Mouse (Mus musculus) neural tube, embryonic 14.5 days (tissue): ENCODE data around the gene Galnt10. TPM values are rescaled to one million over a fixed set of nuclear protein-coding genes. Genes with fewer than 3 reads are reported as not detected.

Source experiments
- ATAC-seq: fragments of 200-750 bp; cut with Nextera tagmentation; 2 replicates; pipeline ENCODE4 v1.8.0; 2017; ENCODE audit warnings: low read depth, mild to moderate bottlenecking, moderate TSS enrichment, moderate library complexity
- H3K27ac ChIP-seq: fragments of 300-500 bp; sonication (generic); 2 replicates; pipeline ENCODE4 v1.5.1; 2014; ENCODE audit warnings: low read depth, mild to moderate bottlenecking, control low read depth, low read length, moderate library complexity, mixed read lengths
- H3K27me3 ChIP-seq: fragments of 300-500 bp; sonication (generic); 2 replicates; pipeline ENCODE4 v1.6.1; 2014; ENCODE audit warnings: low read length; ENCODE audit not compliant: control insufficient read depth, insufficient read depth
- H3K36me3 ChIP-seq: fragments of 300-500 bp; sonication (generic); 2 replicates; pipeline ENCODE4 v1.6.1; 2014; ENCODE audit warnings: low read length, mixed read lengths; ENCODE audit not compliant: control insufficient read depth, insufficient read depth
- H3K4me1 ChIP-seq: fragments of 300-500 bp; sonication (generic); 2 replicates; pipeline ENCODE4 v1.6.1; 2014; ENCODE audit warnings: low read length; ENCODE audit not compliant: control insufficient read depth, insufficient read depth
- H3K4me2 ChIP-seq: fragments of 300-500 bp; sonication (generic); 2 replicates; pipeline ENCODE4 v1.6.1; 2014; ENCODE audit warnings: mild to moderate bottlenecking, low read depth, low read length, control low read depth
- H3K4me3 ChIP-seq: fragments of 300-500 bp; sonication (generic); 2 replicates; pipeline ENCODE4 v1.5.1; 2014; ENCODE audit warnings: low read depth, low read length, control low read depth, mixed read lengths
- H3K9ac ChIP-seq: fragments of 300-500 bp; sonication (generic); replicated peaks from 2 replicates; pipeline ENCODE4 v1.6.1; 2014; ENCODE audit warnings: low read depth, mild to moderate bottlenecking, control low read depth, low read length, mixed read lengths
- H3K9me3 ChIP-seq: fragments of 300-500 bp; sonication (generic); 2 replicates; pipeline ENCODE4 v1.6.1; 2016; ENCODE audit warnings: low read length; ENCODE audit not compliant: control insufficient read depth
- WGBS: fragments of 180-500 bp; shearing (Covaris S2); extraction: QIAGEN DNeasy Blood & Tissue Kit; methylation state at CpG from one replicate; pipeline ENCODE4 v1.1.7; 2014; 5-methylcytosine and 5-hydroxymethylcytosine counted together
- polyA plus RNA-seq: library from polyadenylated mRNA; unstranded; fragments of >200 nt; fragmentation: Nextera tagmentation; extraction: Ambion mirVana; gene quantifications from 2 replicates; pipeline ENCODE4 v1.2.1, GENCODE M21; 2014

Gene Galnt10
- polyA plus RNA-seq, 1 experiment from 2014 or later = 4.5 TPM

- ATAC-seq = no peak
- no peak overlapping the region for H3K9ac ChIP-seq
Observed at GRCm38 (mm10) chr11:57713960-57714359, 68.7 kb downstream of the Galnt10 start.

GRCm38 (mm10) chr11:57716721-57717120, 71.5 kb downstream of the Galnt10 start:
- H3K27ac ChIP-seq = no peak overlapping the region

More at GRCm38 (mm10) chr11:57713960-57714359, 68.7 kb downstream of the Galnt10 start:
- H3K27ac ChIP-seq = no peak overlapping the region
- H3K4me3 ChIP-seq = no peak overlapping the region
- H3K4me2 ChIP-seq = no peak overlapping the region
- 90% methylated on average over 6 of the region's 6 CpGs for WGBS
- H3K4me1 ChIP-seq = no peaks in the 10 kb centered on the region
- no peaks in the 10 kb centered on the region for H3K9me3 ChIP-seq
- H3K27me3 ChIP-seq = no peaks in the 10 kb centered on the region
- H3K36me3 ChIP-seq = no peaks in the 10 kb centered on the region

GRCm38 (mm10) chr11:57717432-57717831, 72.2 kb downstream of the Galnt10 start:
- H3K27ac ChIP-seq = no peak overlapping the region
- no peak overlapping the region for H3K4me2 ChIP-seq
- no peaks in the 10 kb centered on the region for H3K27me3 ChIP-seq
- H3K9ac ChIP-seq = no peak overlapping the region
- no peak for ATAC-seq
- no peaks in the 10 kb centered on the region for H3K4me1 ChIP-seq
- no peak overlapping the region for H3K4me3 ChIP-seq
- no peaks in the 10 kb centered on the region for H3K9me3 ChIP-seq
- WGBS = 77% methylated on average over 3 of the region's 3 CpGs
- H3K36me3 ChIP-seq = no peaks in the 10 kb centered on the region

More at GRCm38 (mm10) chr11:57716721-57717120, 71.5 kb downstream of the Galnt10 start:
- no peaks in the 10 kb centered on the region for H3K9me3 ChIP-seq
- H3K4me1 ChIP-seq = no peaks in the 10 kb centered on the region
- H3K4me3 ChIP-seq = no peak overlapping the region
- H3K27me3 ChIP-seq = no peaks in the 10 kb centered on the region
- ATAC-seq = no peak
- no peak overlapping the region for H3K9ac ChIP-seq
- 67% methylated on average over 3 of the region's 3 CpGs for WGBS
- H3K36me3 ChIP-seq = no peaks in the 10 kb centered on the region
- H3K4me2 ChIP-seq = no peak overlapping the region

GRCm38 (mm10) chr11:57718081-57718480, 72.8 kb downstream of the Galnt10 start:
- Histone ChIP-seq H3K4me1 (no peaks in the 10 kb centered on the region), H3K27me3 (no peaks in the 10 kb centered on the region), H3K27ac (no peak overlapping the region), H3K9ac (no peak overlapping the region), H3K9me3 (no peaks in the 10 kb centered on the region), H3K36me3 (no peaks in the 10 kb centered on the region), H3K4me2 (no peak overlapping the region), H3K4me3 (no peak overlapping the region)
- ATAC-seq = no peak
- 93% methylated on average over 6 of the region's 6 CpGs for WGBS

GRCm38 (mm10) chr11:57719631-57720030, 74.4 kb downstream of the Galnt10 start:
- Histone ChIP-seq H3K4me1 (no peaks in the 10 kb centered on the region), H3K27ac (no peak overlapping the region), H3K4me3 (no peak overlapping the region), H3K36me3 (no peaks in the 10 kb centered on the region), H3K9ac (no peak overlapping the region), H3K9me3 (no peaks in the 10 kb centered on the region), H3K4me2 (no peak overlapping the region), H3K27me3 (no peaks in the 10 kb centered on the region)
- ATAC-seq = no peak
- WGBS = 53% methylated on average over 7 of the region's 7 CpGs

- no peak overlapping the region for H3K4me3 ChIP-seq
- H3K27me3 ChIP-seq = no peaks in the 10 kb centered on the region
- no peaks in the 10 kb centered on the region for H3K4me1 ChIP-seq
- H3K27ac ChIP-seq = no peak overlapping the region
- H3K9me3 ChIP-seq = no peaks in the 10 kb centered on the region
- no peak overlapping the region for H3K4me2 ChIP-seq
- 70% methylated on average over 6 of the region's 6 CpGs for WGBS
- H3K36me3 ChIP-seq = no peaks in the 10 kb centered on the region
- ATAC-seq = no peak
- H3K9ac ChIP-seq = no peak overlapping the region
Observed at GRCm38 (mm10) chr11:57720076-57720475, 74.8 kb downstream of the Galnt10 start.

GRCm38 (mm10) chr11:57724791-57725463, 79.7 kb downstream of the Galnt10 start:
- H3K9ac ChIP-seq = no peak overlapping the region
- no peaks in the 10 kb centered on the region for H3K27me3 ChIP-seq
- no peak overlapping the region for H3K27ac ChIP-seq
- 86% methylated on average over 5 of the region's 5 CpGs for WGBS
- H3K4me1 ChIP-seq = no peaks in the 10 kb centered on the region
- H3K36me3 ChIP-seq = no peaks in the 10 kb centered on the region
- H3K9me3 ChIP-seq = no peaks in the 10 kb centered on the region
- no peak overlapping the region for H3K4me2 ChIP-seq
- H3K4me3 ChIP-seq = no peak overlapping the region
- ATAC-seq = no peak

GRCm38 (mm10) chr11:57725926-57726325, 80.7 kb downstream of the Galnt10 start:
- WGBS = 57% methylated on average over 4 of the region's 4 CpGs
- Histone ChIP-seq H3K4me2 (no peak overlapping the region), H3K9ac (no peak overlapping the region), H3K27me3 (no peaks in the 10 kb centered on the region), H3K27ac (no peak overlapping the region), H3K4me1 (no peaks in the 10 kb centered on the region), H3K36me3 (no peaks in the 10 kb centered on the region), H3K9me3 (no peaks in the 10 kb centered on the region), H3K4me3 (no peak overlapping the region)
- ATAC-seq = no peak

- H3K4me1 ChIP-seq = no peaks in the 10 kb centered on the region
- WGBS = 55% methylated on average over 9 of the region's 9 CpGs
Observed at GRCm38 (mm10) chr11:57727303-57727969, 82.2 kb downstream of the Galnt10 start.

More at GRCm38 (mm10) chr11:57727303-57727969, 82.2 kb downstream of the Galnt10 start:
- no peaks in the 10 kb centered on the region for H3K27me3 ChIP-seq
- H3K4me2 ChIP-seq = no peak overlapping the region
- no peaks in the 10 kb centered on the region for H3K36me3 ChIP-seq
- no peak overlapping the region for H3K9ac ChIP-seq
- no peak overlapping the region for H3K27ac ChIP-seq
- peak; percentile 38; the same call in 1 of the 2 replicates for ATAC-seq
- H3K4me3 ChIP-seq = no peak overlapping the region
- H3K9me3 ChIP-seq = no peaks in the 10 kb centered on the region
